Mouse (Mus musculus): Measurements from ENCODE around the gene Ptges2.

DNA sequence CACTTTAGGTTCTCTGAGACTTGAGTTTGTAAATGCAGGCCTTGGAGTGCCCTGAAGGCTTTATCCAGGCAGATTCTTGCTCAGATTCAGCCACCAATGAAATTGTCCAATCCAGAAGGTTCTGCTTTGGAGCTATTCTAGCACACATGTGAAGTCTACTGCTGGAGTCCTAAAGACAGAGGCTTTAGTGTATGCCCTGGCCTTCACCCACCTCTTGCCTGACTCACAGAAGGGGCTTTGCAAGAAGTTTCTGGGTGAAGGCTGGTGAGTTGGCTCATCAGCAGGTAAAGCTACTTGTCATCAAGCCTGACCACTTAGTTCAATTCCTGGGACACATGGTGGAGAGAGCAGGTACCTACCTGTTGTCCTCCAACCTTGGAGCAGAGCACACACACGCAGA lies 30.4 kb downstream of the Ptges2 start:
- TF ChIP-seq EP300 (IDR thresholded peaks at IDR 0.05; ENCODE audit: low read length): no peak
- TF ChIP-seq ZNF384 (IDR thresholded peaks at IDR 0.05; ENCODE audit: low read depth, low read length): no peak
